In the genomic region with DNA sequence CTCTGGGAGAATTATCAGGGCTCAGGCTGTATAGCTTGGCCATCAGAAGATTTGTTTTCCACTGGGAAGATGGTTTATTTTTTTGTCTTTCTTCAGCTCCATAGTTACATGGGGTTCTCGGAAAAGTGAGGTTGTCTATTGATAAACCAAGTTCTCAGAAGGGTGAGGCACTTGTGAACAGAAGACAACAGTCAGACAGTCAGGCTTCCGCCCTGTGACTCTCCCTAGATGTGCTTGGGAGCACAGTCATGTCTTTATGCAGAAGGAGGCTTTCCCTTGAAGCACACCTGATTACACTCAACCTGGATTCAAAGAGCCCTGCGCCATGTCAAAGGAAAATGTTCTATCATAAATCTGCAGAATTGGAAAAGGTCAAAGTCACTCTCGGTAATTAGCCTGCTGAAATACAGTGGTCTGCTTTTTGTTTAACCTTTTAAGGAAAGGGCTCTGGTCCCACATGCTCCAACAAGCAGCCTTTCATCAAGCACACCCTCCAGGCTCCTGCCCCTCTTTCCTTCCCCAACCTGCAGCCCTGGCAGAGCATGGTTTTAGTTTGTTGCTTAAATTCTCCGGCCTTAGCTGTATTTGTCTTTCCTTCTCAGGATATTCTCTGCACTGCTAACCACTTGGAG, we compare ENCODE assay signal across 20 mouse cellular contexts.
A peak's percentile ranks its signal among the peaks of the same experiment; 100 is the strongest.
DNase-seq lines count a peak whose midpoint lies in the region; ATAC-seq and TF ChIP-seq lines count a peak whose summit lies in the region.
"Had no signal": no experiment of that assay in that cellular context is flagged by ENCODE, and none has a peak within 500 bp of the region (broad histone marks: within the 10 kb centered on the region; RNA-seq: fewer than 3 reads in every experiment).

No protein-coding gene starts in this region.

- no peaks in the 10 kb centered on the region for H3K27me3 ChIP-seq in intestine, postnatal 0 days (replicated peaks; ENCODE audit: control insufficient read depth, insufficient read depth, low read length)
- H3K27me3 ChIP-seq in forebrain, postnatal 0 days (ENCODE audit: insufficient read depth, low read length), result no peaks in the 10 kb centered on the region
- H3K27me3 ChIP-seq: heart, embryonic 13.5 days; kidney, embryonic 15.5 days; limb, embryonic 15.5 days had no signal

- no peak overlapping the region for H3K9ac ChIP-seq in intestine, postnatal 0 days (ENCODE audit: low read depth, low read length)
- no peak overlapping the region for H3K9ac ChIP-seq in forebrain, postnatal 0 days
- H3K9ac ChIP-seq: heart, embryonic 13.5 days; kidney, embryonic 15.5 days; limb, embryonic 15.5 days; midbrain, embryonic 15.5 days had no signal

- intact Hi-C loops in left cerebral cortex, postnatal 4 days (cut with DNase I), result no loop called here

- TF ChIP-seq CTCF in intestine, postnatal 0 days (IDR thresholded peaks at IDR 0.05; ENCODE audit: low read depth), result no peak
- TF ChIP-seq CTCF in forebrain, postnatal 0 days (IDR thresholded peaks at IDR 0.05; ENCODE audit: low read depth), result no peak

- no peak overlapping the region for H3K27ac ChIP-seq in intestine, postnatal 0 days (ENCODE audit: low read depth, low read length)
- H3K27ac ChIP-seq in forebrain, postnatal 0 days (ENCODE audit: low read depth, low read length), result no peak overlapping the region
- H3K27ac ChIP-seq: heart, embryonic 13.5 days; kidney, embryonic 15.5 days; limb, embryonic 15.5 days; midbrain, embryonic 15.5 days had no signal

- H3K9me3 ChIP-seq in intestine, postnatal 0 days (ENCODE audit: control insufficient read depth), result no peaks in the 10 kb centered on the region
- H3K9me3 ChIP-seq in forebrain, postnatal 0 days (ENCODE audit: low read length), result no peaks in the 10 kb centered on the region
- H3K9me3 ChIP-seq: heart, embryonic 13.5 days; kidney, embryonic 15.5 days; limb, embryonic 15.5 days; midbrain, embryonic 15.5 days had no signal

- H3K4me3 ChIP-seq in intestine, postnatal 0 days (ENCODE audit: low read depth, low read length), result no peak overlapping the region
- H3K4me3 ChIP-seq in forebrain, postnatal 0 days (ENCODE audit: low read depth, low read length), result no peak overlapping the region
- H3K4me3 ChIP-seq: heart, embryonic 13.5 days; kidney, embryonic 15.5 days; limb, embryonic 15.5 days; midbrain, embryonic 15.5 days had no signal

- H3K36me3 ChIP-seq in intestine, postnatal 0 days (ENCODE audit: control insufficient read depth, insufficient read depth), result no peaks in the 10 kb centered on the region
- no peaks in the 10 kb centered on the region for H3K36me3 ChIP-seq in forebrain, postnatal 0 days (ENCODE audit: insufficient read depth)
- H3K36me3 ChIP-seq: G1E; heart, embryonic 13.5 days; kidney, embryonic 15.5 days; limb, embryonic 15.5 days; midbrain, embryonic 15.5 days had no signal

- peak; percentile 8 for DNase-seq in embryo, embryonic 10 days (ENCODE audit: low spot score)
- no peak for DNase-seq in embryo, embryonic 9.5 days (ENCODE audit: extremely low spot score)
- DNase-seq in embryo, embryonic 11 days, result peak; percentile 39
- DNase-seq in mesoderm, embryonic 11.5 days (ENCODE audit: low read depth, low spot score), result peak; percentile 22
- no peak for DNase-seq in layer of hippocampus, adult 9-10 months (ENCODE audit: low spot score)
- DNase-seq in forebrain, postnatal 0 days, result no peak
- DNase-seq in left cerebral cortex, postnatal 4 days, result no peak
- DNase-seq: cerebellum, adult 11 months; cerebellum, postnatal 25 days; gastrocnemius, postnatal 10 days; heart, postnatal 4 days; spleen, adult 18-20 months; thymus, adult 2 months had no signal

- H3K4me2 ChIP-seq in intestine, postnatal 0 days (replicated peaks; ENCODE audit: low read depth), result no peak overlapping the region
- H3K4me2 ChIP-seq in forebrain, postnatal 0 days (ENCODE audit: low read depth), result no peak overlapping the region
- H3K4me2 ChIP-seq: heart, embryonic 13.5 days; kidney, embryonic 15.5 days; limb, embryonic 15.5 days; midbrain, embryonic 15.5 days had no signal

- WGBS in intestine, postnatal 0 days, result 34% methylated on average over 5 of the region's 5 CpGs
- 87% methylated on average over 5 of the region's 5 CpGs for WGBS in forebrain, postnatal 0 days

- H3K4me1 ChIP-seq in intestine, postnatal 0 days (replicated peaks; ENCODE audit: control insufficient read depth, insufficient read depth, low read length), result 0 out of 2 replicates have a peak, but pooled peaks cover 5% of the 10 kb centered on the region
- H3K4me1 ChIP-seq in forebrain, postnatal 0 days (ENCODE audit: insufficient read depth), result no peaks in the 10 kb centered on the region
- H3K4me1 ChIP-seq: kidney, embryonic 15.5 days; limb, embryonic 15.5 days had no signal

- peak; percentile 88 for ATAC-seq in intestine, postnatal 0 days
- ATAC-seq in forebrain, postnatal 0 days, result no peak
- ATAC-seq: CD4-positive, CD25-positive, alpha-beta regulatory T cell, adult 4 months; midbrain, embryonic 15.5 days had no signal

Comparison
In these comparisons a context has a peak if more than half of its experiments do, and no peak if none do; other contexts are left out.
1. DNase-seq: peak in embryo, embryonic 10 days (single experiment), embryo, embryonic 11 days (single experiment) and mesoderm, embryonic 11.5 days (single experiment); none in embryo, embryonic 9.5 days (single experiment), layer of hippocampus, adult 9-10 months (single experiment), forebrain, postnatal 0 days (single experiment) and left cerebral cortex, postnatal 4 days (single experiment).